Mouse (Mus musculus) heart, adult 18-20 months (tissue): Measurements from ENCODE around the gene Rubcn. TPM values are rescaled to one million over a fixed set of nuclear protein-coding genes. Genes with fewer than 3 reads are reported as not detected.

Experiments used
- DNase-seq, 2 experiments: peaks; one replicate each; pipeline ENCODE4 v3.0.0; 2021 to 2022; ENCODE audit warnings: mixed read lengths in 1 of 2
- total RNA-seq, 2 experiments: library from RNA; stranded (reverse); gene quantifications; 2 replicates each; pipeline ENCODE4 v1.2.3; 2021

The Rubcn gene
- total RNA-seq, 2 experiments from 2014 or later = 28.3 to 29.7 TPM

- peak in 1 of 2 experiments; percentile 27 for DNase-seq
Observed at GRCm38 (mm10) chr16:32818036-32818435, 59.5 kb downstream of the Rubcn start.

GRCm38 (mm10) chr16:32815160-32815605, 62.4 kb downstream of the Rubcn start:
- DNase-seq = peak; percentile 27 to 38

- peak; percentile 56 to 60 for DNase-seq
Observed at GRCm38 (mm10) chr16:32814539-32814938, 63.0 kb downstream of the Rubcn start.

- peak; percentile 31 to 38 for DNase-seq
Observed at GRCm38 (mm10) chr16:32813771-32814170, 63.8 kb downstream of the Rubcn start.

- DNase-seq = no peak
Observed at GRCm38 (mm10) chr16:32813362-32813761, 64.2 kb downstream of the Rubcn start.

GRCm38 (mm10) chr16:32812888-32813361, 64.6 kb downstream of the Rubcn start:
- DNase-seq = peak; percentile 89 to 95

- no peak for DNase-seq
Observed at GRCm38 (mm10) chr16:32810321-32810720, 67.2 kb downstream of the Rubcn start, which contains the start of gene Smbd1. Gene Smbd1 (minus strand): TSS chr16:32810477.

- no peak for DNase-seq
Observed at GRCm38 (mm10) chr16:32807408-32808185, 70.0 kb downstream of the Rubcn start.

GRCm38 (mm10) chr16:32805151-32805550, 72.4 kb downstream of the Rubcn start:
- DNase-seq = no peak

- DNase-seq = no peak
Observed at GRCm38 (mm10) chr16:32803901-32804300, 73.7 kb downstream of the Rubcn start.

GRCm38 (mm10) chr16:32803252-32803853, 74.2 kb downstream of the Rubcn start:
- DNase-seq = peak; percentile 88 to 89

- DNase-seq = no peak
Observed at GRCm38 (mm10) chr16:32797426-32797689, 80.2 kb downstream of the Rubcn start, which contains the start of gene Muc20. Gene Muc20 (minus strand): TSS chr16:32797435.

GRCm38 (mm10) chr16:32796676-32797425, 80.7 kb downstream of the Rubcn start:
- DNase-seq = no peak

GRCm38 (mm10) chr16:32795177-32795576, 82.4 kb downstream of the Rubcn start:
- no peak for DNase-seq

- no peak for DNase-seq
Observed at GRCm38 (mm10) chr16:32790056-32790455, 87.5 kb downstream of the Rubcn start.

- DNase-seq = no peak
Observed at GRCm38 (mm10) chr16:32784840-32785239, 92.7 kb downstream of the Rubcn start.

GRCm38 (mm10) chr16:32783324-32784062, 94.1 kb downstream of the Rubcn start:
- no peak for DNase-seq

GRCm38 (mm10) chr16:32778956-32779355, 98.6 kb downstream of the Rubcn start:
- DNase-seq = no peak

GRCm38 (mm10) chr16:32776676-32777075, 100.9 kb downstream of the Rubcn start:
- no peak for DNase-seq
